Mouse (Mus musculus): ENCODE measurements around the gene Ren1. TPM values are rescaled to one million over a fixed set of nuclear protein-coding genes. Genes with fewer than 3 reads are reported as not detected.

Gene Ren1
- polyA plus RNA-seq, 1 experiment from 2014 or later = 0.99 TPM

GRCm38 (mm10) chr1:133382008-133382407, 31.7 kb downstream of the Ren1 start:
- no peaks in the 10 kb centered on the region for H3K9me3 ChIP-seq (replicated peaks)

GRCm38 (mm10) chr1:133382552-133383155, 32.3 kb downstream of the Ren1 start:
- no peaks in the 10 kb centered on the region for H3K9me3 ChIP-seq (replicated peaks)
- no peaks in the 10 kb centered on the region for H3K27me3 ChIP-seq
- peaks cover 38% of the 10 kb centered on the region for H3K36me3 ChIP-seq
- H3K4me1 ChIP-seq = peaks cover 30% of the 10 kb centered on the region
- 39% methylated on average over 12 of the region's 12 CpGs for WGBS
- H3K4me3 ChIP-seq = no peak overlapping the region
- peak overlapping the region; percentile 76 for H3K27ac ChIP-seq
- peak overlapping the region; percentile 42; the same call in 1 of the 2 replicates for H3K9ac ChIP-seq
- H3K4me2 ChIP-seq (replicated peaks) = no peak overlapping the region
- peak; percentile 22; the same call in 1 of the 2 replicates for ATAC-seq (ENCODE audit: low FRiP score)

More at GRCm38 (mm10) chr1:133382008-133382407, 31.7 kb downstream of the Ren1 start:
- peak; percentile 44 for ATAC-seq (ENCODE audit: low FRiP score)
- Histone ChIP-seq H3K36me3 (peaks cover 32% of the 10 kb centered on the region), H3K4me1 (peaks cover 30% of the 10 kb centered on the region), H3K27me3 (no peaks in the 10 kb centered on the region), H3K4me3 (no peak overlapping the region), H3K4me2 (replicated peaks) (no peak overlapping the region), H3K9ac (no peak overlapping the region), H3K27ac (0 out of 2 replicates have a peak overlapping the region, but pooled peaks have one; percentile 76)
- 9% methylated on average over 9 of the region's 9 CpGs for WGBS

- Histone ChIP-seq H3K4me2 (replicated peaks) (no peak overlapping the region), H3K4me3 (no peak overlapping the region), H3K27ac (peak overlapping the region; percentile 76), H3K27me3 (no peaks in the 10 kb centered on the region), H3K4me1 (peaks cover 34% of the 10 kb centered on the region), H3K36me3 (peaks cover 43% of the 10 kb centered on the region), H3K9me3 (replicated peaks) (no peaks in the 10 kb centered on the region), H3K9ac (no peak overlapping the region)
- 91% methylated on average over 14 of the region's 14 CpGs for WGBS
- ATAC-seq (ENCODE audit: low FRiP score) = no peak
Observed at GRCm38 (mm10) chr1:133383157-133383783, 33.0 kb downstream of the Ren1 start.

DNA sequence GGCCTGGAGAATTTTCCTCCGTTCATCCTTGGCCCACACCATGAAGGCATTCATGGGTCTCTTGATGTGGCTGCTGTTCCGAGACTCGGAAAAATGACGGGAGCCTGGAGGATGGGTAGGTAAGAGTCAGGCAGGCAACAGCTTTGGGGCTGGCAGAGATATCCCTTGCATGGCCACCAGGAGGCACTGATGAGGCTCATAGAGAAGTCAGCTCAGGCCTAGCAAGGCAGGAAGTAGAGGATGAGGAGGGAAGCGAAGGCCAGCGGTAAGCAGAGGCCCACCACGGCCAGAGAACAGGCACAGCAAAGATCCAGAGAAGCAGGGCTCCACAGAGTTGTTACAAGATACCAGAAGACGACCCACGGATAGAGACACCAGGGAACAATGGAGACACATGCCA, 35.2 kb downstream of the Ren1 start:
- Histone ChIP-seq H3K4me1 (peaks cover 27% of the 10 kb centered on the region), H3K4me2 (replicated peaks) (peak overlapping the region; percentile 19; the same call in 1 of the 2 replicates), H3K9me3 (replicated peaks) (no peaks in the 10 kb centered on the region), H3K27me3 (no peaks in the 10 kb centered on the region), H3K9ac (0 out of 2 replicates have a peak overlapping the region, but pooled peaks have one; percentile 42), H3K4me3 (0 out of 2 replicates have a peak overlapping the region, but pooled peaks have one; percentile 1), H3K36me3 (peaks cover 63% of the 10 kb centered on the region), H3K27ac (peak overlapping the region; percentile 30; the same call in 1 of the 2 replicates)
- ATAC-seq (ENCODE audit: low FRiP score) = no peak
- WGBS = 38% methylated on average over 9 of the region's 9 CpGs

DNA sequence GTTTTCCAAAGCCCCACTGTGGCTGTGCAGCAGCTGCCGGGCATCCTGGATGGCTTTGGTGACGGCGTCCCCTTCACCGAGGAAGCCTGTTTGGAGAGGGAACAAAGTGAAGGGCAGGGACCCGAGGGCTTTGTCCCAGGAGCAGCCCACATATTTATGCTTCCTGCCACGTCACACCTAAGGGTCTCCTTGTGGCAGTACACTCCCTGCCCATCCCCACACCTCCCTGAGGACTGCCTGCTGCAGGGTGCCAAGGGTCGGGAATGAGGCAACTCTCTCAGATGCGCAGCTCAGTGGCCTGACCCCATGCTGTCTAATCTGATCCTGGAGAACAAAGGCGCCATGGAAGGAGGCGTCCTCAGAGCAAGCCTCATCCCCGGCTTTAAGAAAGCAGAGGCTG, 35.9 kb downstream of the Ren1 start:
- no peak for ATAC-seq (ENCODE audit: low FRiP score)
- Histone ChIP-seq H3K27me3 (no peaks in the 10 kb centered on the region), H3K27ac (no peak overlapping the region), H3K9me3 (replicated peaks) (no peaks in the 10 kb centered on the region), H3K4me3 (no peak overlapping the region), H3K9ac (0 out of 2 replicates have a peak overlapping the region, but pooled peaks have one; percentile 42), H3K4me1 (peaks cover 27% of the 10 kb centered on the region), H3K36me3 (peaks cover 67% of the 10 kb centered on the region), H3K4me2 (replicated peaks) (no peak overlapping the region)
- WGBS = 38% methylated on average over 11 of the region's 11 CpGs

- 71% methylated on average over 19 of the region's 19 CpGs for WGBS
- Histone ChIP-seq H3K4me3 (no peak overlapping the region), H3K4me1 (peaks cover 20% of the 10 kb centered on the region), H3K27me3 (no peaks in the 10 kb centered on the region), H3K36me3 (peaks cover 79% of the 10 kb centered on the region), H3K9me3 (replicated peaks) (no peaks in the 10 kb centered on the region), H3K9ac (no peak overlapping the region), H3K4me2 (replicated peaks) (no peak overlapping the region), H3K27ac (no peak overlapping the region)
- no peak for ATAC-seq (ENCODE audit: low FRiP score)
Observed at GRCm38 (mm10) chr1:133387539-133388268, 37.4 kb downstream of the Ren1 start.

DNA sequence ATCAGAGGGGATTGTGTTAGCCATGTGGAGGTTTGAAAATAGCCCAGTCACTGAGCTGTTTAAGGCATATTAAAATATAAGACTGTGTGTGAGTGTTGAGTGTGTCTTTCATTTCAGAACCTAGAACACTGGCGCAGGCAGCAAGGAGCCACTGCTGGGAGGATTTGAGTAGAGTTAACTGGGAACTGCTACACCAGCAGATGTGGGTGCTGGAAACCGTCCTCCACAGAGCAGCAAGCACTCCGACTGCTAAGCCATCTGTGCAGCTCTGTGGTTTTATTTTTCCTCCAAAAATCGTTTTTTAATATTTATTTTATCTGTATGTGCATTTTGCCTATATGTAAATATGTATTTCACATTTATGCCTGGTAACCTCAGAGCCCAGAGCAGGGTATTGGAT, 44.4 kb downstream of the Ren1 start:
- Histone ChIP-seq H3K27me3 (no peaks in the 10 kb centered on the region), H3K4me2 (replicated peaks) (no peak overlapping the region), H3K36me3 (peaks cover 29% of the 10 kb centered on the region), H3K9ac (no peak overlapping the region), H3K9me3 (replicated peaks) (no peaks in the 10 kb centered on the region), H3K4me3 (no peak overlapping the region), H3K27ac (no peak overlapping the region), H3K4me1 (peaks cover 27% of the 10 kb centered on the region)
- 61% methylated on average over 4 of the region's 4 CpGs for WGBS
- no peak for ATAC-seq (ENCODE audit: low FRiP score)

DNA sequence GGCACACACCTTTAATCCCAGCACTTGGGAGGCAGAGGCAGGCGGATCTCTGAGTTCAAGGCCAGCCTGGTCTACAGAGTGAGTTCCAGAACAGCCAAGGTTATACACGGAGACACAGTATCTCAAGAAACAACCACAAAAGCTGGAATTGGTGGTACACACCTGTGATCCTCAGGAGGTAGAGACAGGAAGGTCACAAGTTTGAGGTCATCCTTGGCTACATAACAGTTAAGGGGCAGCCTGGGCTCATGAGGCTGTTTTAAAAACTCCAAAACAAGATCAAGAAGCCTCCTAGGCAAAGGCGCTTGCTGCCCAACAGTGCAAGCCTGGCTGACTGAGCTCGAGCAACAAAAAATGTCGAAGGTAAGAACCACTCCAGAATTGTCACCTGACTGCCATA, 46.4 kb downstream of the Ren1 start:
- peak overlapping the region; percentile 92 for H3K27ac ChIP-seq
- ATAC-seq (ENCODE audit: low FRiP score) = no peak

DNA sequence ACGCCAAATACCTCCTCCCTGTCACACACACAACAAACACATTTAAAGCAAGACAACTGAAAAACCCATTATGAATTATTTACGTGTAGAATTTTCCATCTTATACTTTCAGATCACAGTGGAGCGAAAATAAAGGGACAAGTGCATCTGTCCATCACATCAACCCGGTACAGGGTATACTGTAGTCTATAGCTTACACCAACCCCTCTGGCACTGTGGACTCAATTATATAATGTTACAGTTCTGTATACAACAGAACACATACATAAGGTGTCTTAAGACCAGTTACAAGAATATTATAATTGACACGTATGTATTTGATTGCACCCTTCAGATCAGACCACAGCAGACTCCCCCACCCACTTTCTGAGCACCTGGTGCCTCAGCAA, 46.8 kb downstream of the Ren1 start:
- no peaks in the 10 kb centered on the region for H3K9me3 ChIP-seq (replicated peaks)
- peak overlapping the region; percentile 25 for H3K9ac ChIP-seq
- H3K4me1 ChIP-seq = peaks cover 31% of the 10 kb centered on the region
- no peaks in the 10 kb centered on the region for H3K27me3 ChIP-seq
- H3K27ac ChIP-seq = peak overlapping the region; percentile 92
- no peak overlapping the region for H3K4me3 ChIP-seq
- H3K4me2 ChIP-seq (replicated peaks) = peak overlapping the region; percentile 40
- peak; percentile 37; the same call in 1 of the 2 replicates for ATAC-seq (ENCODE audit: low FRiP score)
- peaks cover 11% of the 10 kb centered on the region for H3K36me3 ChIP-seq
- 59% methylated on average over 5 of the region's 5 CpGs for WGBS

More for the DNA sequence above, 46.4 kb downstream of the Ren1 start:
- Histone ChIP-seq H3K36me3 (peaks cover 15% of the 10 kb centered on the region), H3K4me3 (no peak overlapping the region), H3K9ac (no peak overlapping the region), H3K4me1 (peaks cover 31% of the 10 kb centered on the region), H3K9me3 (replicated peaks) (no peaks in the 10 kb centered on the region), H3K27me3 (no peaks in the 10 kb centered on the region), H3K4me2 (replicated peaks) (no peak overlapping the region)
- 83% methylated on average over 5 of the region's 5 CpGs for WGBS

GRCm38 (mm10) chr1:133397483-133398237, 47.4 kb downstream of the Ren1 start:
- Histone ChIP-seq H3K27ac (peak overlapping the region; percentile 92), H3K4me1 (peaks cover 31% of the 10 kb centered on the region), H3K9me3 (replicated peaks) (no peaks in the 10 kb centered on the region), H3K4me3 (no peak overlapping the region), H3K36me3 (0 out of 2 replicates have a peak, but pooled peaks cover 5% of the 10 kb centered on the region), H3K4me2 (replicated peaks) (peak overlapping the region; percentile 40), H3K27me3 (no peaks in the 10 kb centered on the region), H3K9ac (peak overlapping the region; percentile 25)
- WGBS = 5% methylated on average over 17 of the region's 17 CpGs
- ATAC-seq (ENCODE audit: low FRiP score) = peak; percentile 68

GRCm38 (mm10) chr1:133400014-133400725, 49.9 kb downstream of the Ren1 start:
- H3K9me3 ChIP-seq (replicated peaks) = no peaks in the 10 kb centered on the region

More at GRCm38 (mm10) chr1:133400014-133400725, 49.9 kb downstream of the Ren1 start:
- H3K36me3 ChIP-seq = no peaks in the 10 kb centered on the region
- H3K27ac ChIP-seq = no peak overlapping the region
- no peaks in the 10 kb centered on the region for H3K27me3 ChIP-seq
- 79% methylated on average over 13 of the region's 13 CpGs for WGBS
- no peak overlapping the region for H3K4me3 ChIP-seq
- no peak overlapping the region for H3K9ac ChIP-seq
- H3K4me1 ChIP-seq = peaks cover 31% of the 10 kb centered on the region
- ATAC-seq (ENCODE audit: low FRiP score) = no peak
- no peak overlapping the region for H3K4me2 ChIP-seq (replicated peaks)
